Mouse (Mus musculus) retina, postnatal 1 day (tissue): ENCODE data around the gene Lrwd1.

Experiments used
- DNase-seq: peaks from one replicate; pipeline ENCODE4 v3.0.0-alpha.2; 2012

The Lrwd1 gene

DNA sequence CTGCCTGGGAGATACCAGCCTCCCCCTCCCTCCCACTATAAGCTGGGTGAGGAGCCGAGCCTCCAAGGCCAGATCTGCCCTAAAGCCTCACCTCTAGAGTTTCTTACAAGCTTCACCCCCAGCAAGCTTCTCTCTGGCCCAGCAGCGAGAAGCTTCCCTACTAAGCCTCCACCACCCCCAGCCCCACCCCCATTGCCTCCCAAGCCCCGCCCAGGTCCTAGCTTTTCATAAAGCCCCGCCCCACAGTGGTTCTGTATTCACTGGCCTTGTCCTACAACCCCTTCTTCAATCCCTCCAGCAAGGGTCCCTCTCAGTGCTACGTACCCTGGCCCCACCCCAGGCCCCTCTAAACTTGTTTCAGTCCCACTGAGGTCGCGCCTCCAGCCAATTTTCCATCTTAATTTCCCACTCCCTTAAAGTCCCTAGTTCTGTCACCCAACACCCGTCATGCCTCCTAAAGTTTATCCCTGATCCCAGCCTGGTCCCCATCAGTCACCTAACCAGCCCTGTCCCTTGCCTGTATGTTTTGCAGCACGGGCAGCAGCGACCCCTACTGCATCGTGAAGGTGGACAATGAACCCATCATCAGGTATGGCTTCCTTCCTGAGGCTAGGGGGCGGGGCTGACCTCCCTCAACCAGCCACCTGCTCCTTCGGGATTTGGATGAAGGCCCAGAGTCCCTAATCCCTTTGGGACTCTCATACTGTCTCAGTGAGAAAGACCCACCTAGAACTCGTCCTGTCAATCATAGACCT is 46.9 kb downstream of the Lrwd1 start:
- DNase-seq: peak; percentile 43

DNA sequence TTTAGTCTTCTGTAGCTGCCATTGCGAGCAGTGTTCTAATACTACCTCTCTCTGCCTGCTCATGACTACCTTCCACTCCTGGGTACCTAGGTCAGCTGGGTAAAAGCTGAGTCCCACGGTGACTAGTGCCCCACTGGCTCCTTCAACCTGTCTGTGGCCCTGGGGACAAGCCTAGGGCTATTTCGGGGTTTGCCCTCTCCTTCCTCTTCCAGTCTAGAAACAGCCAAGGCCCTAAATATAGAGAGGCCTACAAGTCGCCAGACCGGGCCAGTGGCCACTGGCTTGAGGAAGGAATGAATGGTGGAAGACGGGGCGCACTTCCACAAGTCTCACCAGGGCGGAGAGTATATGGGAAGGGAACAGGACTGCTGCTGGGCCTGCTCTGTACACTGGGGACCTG is 49.6 kb downstream of the Lrwd1 start:
- no peak for DNase-seq

DNA sequence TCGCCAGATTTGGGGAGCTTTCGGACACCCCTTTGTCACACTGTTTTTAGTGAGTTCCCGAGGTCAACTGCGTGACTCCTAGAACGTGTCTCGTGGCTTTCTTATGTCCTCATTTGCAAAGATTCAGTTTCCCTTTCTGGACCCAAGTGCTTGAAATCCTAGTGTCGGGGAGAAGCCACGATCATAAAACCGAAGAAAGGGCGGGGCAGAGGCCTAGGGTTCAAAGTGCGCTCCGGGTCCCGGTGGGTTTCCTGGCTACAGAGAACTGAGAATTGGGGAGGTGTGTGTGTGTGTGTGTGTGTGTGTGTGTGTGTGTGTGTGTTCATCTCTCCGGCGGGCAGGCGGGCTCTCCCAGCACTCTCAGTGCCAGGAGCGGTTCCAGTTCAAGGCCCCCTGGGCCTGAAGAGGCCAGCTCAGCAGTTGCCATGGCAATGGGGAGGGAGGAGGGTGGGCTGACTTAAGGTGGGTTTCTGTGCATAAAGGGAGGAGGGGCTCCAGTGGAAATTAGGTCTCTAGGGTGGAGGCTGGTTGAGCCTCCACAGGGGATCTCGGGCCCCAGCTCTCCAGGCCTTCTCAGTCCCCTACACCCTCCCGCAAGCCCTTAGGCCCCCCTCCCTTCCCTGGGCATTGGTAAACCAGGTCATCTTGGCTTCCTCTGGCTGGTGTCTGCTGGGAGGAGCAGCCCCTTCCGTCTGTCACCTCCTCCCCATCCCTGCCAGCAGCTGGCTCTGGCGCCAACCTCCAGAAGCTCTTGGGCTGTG is 50.8 kb downstream of the Lrwd1 start:
- DNase-seq: peak; percentile 94

DNA sequence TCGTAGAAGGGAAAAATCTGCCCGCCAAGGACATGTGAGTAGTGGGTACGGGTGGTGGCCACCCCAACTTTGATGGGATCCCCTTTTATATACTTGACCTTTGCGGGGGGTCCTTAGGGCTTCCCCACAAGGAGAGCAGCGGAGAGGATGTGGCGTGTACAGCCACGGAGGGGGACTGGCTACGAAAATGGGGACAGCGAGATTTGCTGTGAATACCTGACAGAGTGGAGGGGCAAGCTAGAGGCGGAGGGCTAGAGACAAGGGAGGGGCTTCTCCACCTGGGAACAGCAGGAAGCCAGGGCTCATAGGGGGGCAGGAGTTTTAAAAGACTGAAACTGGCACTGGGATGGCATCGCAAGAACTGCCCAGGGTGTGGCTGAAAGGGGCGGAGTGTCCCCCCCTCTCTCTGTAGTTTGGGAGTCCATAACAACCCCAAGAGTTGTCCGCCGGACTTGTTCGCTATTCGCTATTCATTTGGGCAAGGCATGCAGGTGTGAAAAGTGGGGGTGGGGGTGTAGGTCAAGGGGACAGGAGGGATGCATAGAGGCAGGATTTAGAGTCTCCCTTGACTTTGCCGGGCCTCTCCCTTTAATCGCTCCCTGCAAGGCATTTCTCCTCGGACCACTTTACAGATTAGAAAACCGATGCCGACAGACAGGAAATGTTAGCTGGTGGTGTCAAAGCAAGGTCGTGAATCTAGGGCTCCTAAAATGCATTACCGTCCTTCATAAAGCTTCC is 51.6 kb downstream of the Lrwd1 start:
- DNase-seq: peak; percentile 48

DNA sequence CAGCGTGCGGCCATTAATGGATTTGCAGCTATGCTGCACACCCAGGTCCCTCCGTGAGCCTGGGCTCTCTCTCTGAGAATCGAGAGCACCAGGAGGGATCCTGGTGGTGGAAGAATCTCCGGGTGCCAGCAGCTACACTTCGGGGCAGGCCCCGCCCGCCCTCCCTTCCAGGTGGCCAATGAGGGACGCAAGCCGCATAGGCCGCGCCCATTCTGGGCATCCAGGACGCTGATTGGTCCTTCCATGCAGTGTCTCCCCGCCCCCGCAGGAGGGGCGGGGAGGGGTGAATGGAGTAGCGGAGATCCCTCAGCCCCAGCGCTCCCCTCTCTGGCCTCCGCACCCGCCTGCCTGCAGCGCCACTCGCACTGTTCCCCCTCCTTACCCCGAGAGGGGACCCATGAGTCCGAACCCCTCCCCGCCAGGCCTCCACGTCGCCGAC is 52.2 kb downstream of the Lrwd1 start, which contains the start of gene Rasa4:
Gene Rasa4 (plus strand): TSS at position 248 of the 439 bp plus-strand sequence.
- peak; percentile 98 for DNase-seq

DNA sequence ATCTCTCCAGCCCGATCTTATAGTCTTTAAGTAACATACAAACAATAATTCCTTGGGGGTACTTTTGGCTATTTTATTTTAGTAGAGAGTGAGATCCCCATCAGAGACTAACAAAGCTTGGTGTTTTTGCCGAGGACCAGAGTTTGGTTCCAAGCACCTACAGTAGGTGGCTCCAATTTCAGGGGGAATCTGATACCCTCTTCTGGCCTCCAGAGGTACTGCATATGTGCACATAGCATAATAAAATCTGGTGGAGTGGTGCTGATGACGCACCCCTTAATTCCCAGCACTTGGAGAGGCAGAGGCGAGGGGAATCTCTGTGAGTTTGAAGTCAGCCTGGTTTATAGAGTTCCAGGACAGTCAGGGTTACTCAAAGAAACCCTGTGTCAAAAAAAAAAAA is 53.5 kb downstream of the Lrwd1 start:
- no peak for DNase-seq

DNA sequence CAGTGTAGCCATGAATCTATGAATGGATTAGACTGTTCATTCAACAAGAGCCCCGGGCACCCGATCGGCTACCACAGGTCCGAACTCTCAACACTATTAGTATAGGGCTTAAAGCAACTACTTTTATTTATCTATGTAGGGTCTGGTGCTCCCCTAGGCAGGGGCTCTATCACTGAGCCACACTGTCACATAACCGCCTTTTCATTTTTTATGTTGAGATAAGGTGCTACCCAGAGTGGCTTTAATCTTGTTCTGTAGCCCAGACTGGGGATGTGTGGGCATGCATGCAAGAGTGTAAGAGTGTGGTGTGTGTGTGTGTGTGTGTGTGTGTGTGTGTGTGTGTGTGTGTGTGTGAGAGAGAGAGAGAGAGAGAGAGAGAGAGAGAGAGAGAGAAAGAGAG is 57.7 kb downstream of the Lrwd1 start:
- no peak for DNase-seq

DNA sequence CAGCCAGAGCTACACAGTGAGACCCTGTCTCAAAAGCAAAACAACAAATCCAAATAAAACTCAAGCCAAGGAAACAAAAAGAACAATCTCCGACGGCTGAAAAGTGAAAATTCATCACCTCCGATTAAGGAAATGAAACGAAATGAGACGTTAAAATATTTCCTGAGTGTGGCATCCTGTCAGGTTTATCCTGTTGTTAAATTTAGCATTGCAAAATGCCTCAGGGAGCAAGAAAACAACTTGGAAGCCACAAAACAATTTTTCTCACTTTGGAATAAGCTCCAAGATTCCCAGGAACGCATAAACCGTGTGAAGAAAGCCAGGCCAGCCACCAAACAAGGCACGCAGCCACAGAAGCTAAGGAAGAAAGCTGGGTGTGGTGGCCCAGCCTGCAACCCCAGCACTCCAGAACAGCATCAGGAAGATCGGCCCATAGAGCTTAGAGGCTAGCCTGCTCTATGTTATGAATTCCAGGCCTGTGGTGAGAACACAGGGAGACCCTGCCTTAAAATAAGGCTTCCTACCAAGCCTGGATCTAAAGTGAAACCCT is 58.8 kb downstream of the Lrwd1 start:
- DNase-seq: no peak

DNA sequence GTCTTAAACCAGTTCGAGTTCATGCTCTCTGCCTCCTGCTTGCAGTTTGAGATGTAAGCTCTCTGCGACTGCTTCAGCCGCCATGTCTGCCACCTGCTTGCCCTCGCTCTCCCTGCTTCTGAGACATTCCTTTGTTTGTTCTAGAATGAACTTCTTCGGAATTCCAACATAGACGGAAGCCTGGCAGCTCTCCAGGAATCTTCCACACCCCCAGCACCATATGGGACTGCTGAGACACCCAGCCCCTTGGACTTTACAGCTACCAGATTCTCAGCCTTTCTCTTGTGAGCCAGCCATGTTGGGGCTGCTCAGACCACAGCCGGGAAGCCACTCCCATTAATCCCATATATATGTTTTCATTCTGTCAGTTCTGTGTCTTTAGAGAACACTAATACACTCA is 59.6 kb downstream of the Lrwd1 start:
- peak; percentile 29 for DNase-seq

DNA sequence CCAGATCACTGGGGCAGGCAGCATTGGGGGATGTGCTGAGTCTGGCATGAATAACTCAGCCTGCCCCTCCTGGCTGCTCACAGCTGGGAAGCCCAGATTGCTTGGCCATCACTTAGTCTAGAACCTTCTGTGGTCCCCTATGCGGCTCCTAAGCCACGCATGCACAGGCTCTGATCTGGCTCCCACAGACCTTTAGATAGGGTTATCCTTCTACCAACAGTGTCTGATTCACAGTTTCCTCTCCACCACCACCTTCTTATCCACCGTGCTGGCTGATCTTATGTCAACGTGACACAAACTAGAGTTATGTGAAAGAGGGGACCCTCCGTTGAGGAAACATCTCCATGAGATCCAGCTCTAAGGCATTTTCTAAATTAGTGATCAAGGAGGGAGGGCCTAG is 60.8 kb downstream of the Lrwd1 start:
- DNase-seq: no peak

DNA sequence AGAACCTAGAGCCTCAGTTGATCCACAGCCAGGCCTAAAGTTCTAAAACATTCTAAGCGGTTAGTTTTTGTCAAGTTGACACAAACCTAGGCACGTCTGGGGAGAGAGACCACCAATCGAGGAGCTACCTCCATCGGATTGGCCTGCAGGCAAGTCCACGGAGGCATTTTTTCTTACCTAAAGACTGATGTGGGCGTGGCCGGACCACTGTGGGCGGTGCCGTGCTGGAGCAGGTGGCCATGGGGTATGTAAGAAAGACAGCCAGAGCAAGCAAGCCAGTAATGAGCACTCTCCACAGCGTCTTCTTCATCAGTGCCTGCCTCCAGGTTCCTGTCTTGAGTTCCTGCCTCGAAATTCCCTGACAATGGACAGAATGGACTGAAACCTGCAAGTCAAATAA is 62.3 kb downstream of the Lrwd1 start:
- no peak for DNase-seq

DNA sequence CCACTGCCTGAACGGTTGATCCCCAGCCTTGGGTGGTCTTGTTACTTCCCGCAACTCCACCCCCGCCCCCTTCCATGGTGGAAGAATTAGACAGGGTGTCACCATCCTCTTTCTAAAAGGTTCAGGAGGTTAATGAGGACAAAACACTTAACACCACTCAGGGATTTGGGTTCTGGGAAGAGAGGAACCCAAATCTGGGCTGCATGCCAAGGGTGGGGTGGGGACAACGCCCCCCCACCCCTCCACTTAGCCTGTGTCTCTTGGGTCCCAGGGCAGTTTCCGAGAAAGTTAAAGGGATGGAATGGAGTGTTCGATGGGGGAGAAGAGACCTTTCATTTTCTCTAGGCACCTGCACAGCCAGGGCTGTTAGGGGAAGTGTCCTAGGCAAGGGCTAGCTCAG is 62.8 kb downstream of the Lrwd1 start:
- peak; percentile 72 for DNase-seq
